Mouse (Mus musculus): ENCODE measurements around the gene Eif1.
A peak's percentile ranks its signal among the peaks of the same experiment; 100 is the strongest.

DNA sequence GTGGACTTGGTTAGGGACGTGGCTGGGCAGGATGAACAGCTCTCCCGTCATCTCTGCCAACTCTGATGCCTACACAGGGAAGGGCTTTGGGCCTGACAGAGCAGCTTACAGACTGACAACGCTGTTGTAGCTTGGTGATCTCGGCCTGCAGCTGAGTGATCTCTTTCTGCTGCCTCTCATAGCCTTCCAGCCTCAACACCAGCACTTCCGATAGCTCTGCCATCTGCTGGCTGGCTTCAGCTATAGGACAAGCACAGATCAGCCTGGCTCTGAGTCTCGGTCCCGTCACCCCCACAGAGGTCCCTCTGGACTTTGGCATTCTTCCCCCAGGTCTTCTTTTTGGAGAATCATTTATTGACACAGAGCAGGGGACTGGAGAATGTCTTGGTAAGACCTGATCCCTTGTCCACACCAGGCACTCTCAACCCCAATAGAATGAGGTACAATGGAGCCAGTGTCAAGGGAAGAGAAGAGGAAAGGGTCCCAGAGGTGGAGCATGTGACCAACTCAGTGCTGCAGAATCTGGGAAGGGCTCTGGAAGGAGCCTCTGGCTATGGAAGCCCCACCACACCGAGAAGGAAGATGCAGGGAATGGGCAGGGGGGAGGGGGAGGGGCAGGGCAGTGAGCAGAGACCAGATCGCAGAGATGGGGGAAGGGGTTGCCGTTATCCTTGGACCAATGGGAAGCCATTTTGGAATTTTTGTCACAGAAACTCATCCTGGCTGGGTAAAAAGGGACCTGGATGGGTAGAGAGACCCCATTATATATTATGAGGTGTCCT lies 32.6 kb downstream of the Eif1 start:
- TF ChIP-seq CTCF (IDR thresholded peaks at IDR 0.05; ENCODE audit: control insufficient read depth, insufficient read depth, insufficient replicate concordance, low read depth, low read length), result peak; percentile 22; the same call in 1 of the 2 replicates
- TF ChIP-seq POLR2A (IDR thresholded peaks at IDR 0.05; ENCODE audit: control insufficient read depth, low read depth, low read length), result no peak

Measured in testis, adult 2 months (tissue).